Mouse (Mus musculus) MEL (cell line): Measurements from ENCODE around the gene Auts2.

Source experiments
- CTCF ChIP-seq, 3 experiments: IDR thresholded peaks in 2 of 3; conservative IDR thresholded peaks in 1 of 3; 2 replicates each; pipeline ENCODE4 v1.5.1; 2011 to 2012; ENCODE audit warnings: low read length in 3 of 3, low read depth in 2 of 3, mild to moderate bottlenecking in 2 of 3, improper control_type of control experiment in 1 of 3, inconsistent platforms in 1 of 3, mixed read lengths in 1 of 3, moderate library complexity in 1 of 3; ENCODE audit not compliant: control insufficient read depth in 1 of 3, insufficient read depth in 1 of 3, poor library complexity in 1 of 3, severe bottlenecking in 1 of 3
- GABPA ChIP-seq: IDR thresholded peaks from 2 replicates; pipeline ENCODE4 v1.6.1; 2012; ENCODE audit warnings: low read depth, mild to moderate bottlenecking, inconsistent platforms, low read length, improper control_type of control experiment, moderate library complexity
- KAT2A ChIP-seq: conservative IDR thresholded peaks from 2 replicates; pipeline ENCODE4 v1.6.1; 2012; ENCODE audit warnings: low read depth, low read length, improper control_type of control experiment, inconsistent platforms
- POLR2AphosphoS2 ChIP-seq: IDR thresholded peaks from 2 replicates; pipeline ENCODE4 v1.6.1; 2011; ENCODE audit warnings: low read length, improper control_type of control experiment
- POLR2AphosphoS5 ChIP-seq: IDR thresholded peaks from 2 replicates; pipeline ENCODE4 v1.6.1; 2012; ENCODE audit warnings: low read depth, borderline replicate concordance, mild to moderate bottlenecking, inconsistent platforms, low read length, moderate library complexity, mixed read lengths
- SIN3A ChIP-seq: IDR thresholded peaks from 2 replicates; pipeline ENCODE4 v1.6.1; 2012; ENCODE audit warnings: low read length, improper control_type of control experiment, inconsistent platforms
- USF1 ChIP-seq: IDR thresholded peaks from 2 replicates; pipeline ENCODE4 v1.6.1; 2014; ENCODE audit warnings: low read depth, mild to moderate bottlenecking, inconsistent platforms, low read length, improper control_type of control experiment, moderate library complexity
- ZC3H11A ChIP-seq: IDR thresholded peaks from 2 replicates; pipeline ENCODE4 v1.6.1; 2012; ENCODE audit warnings: low read depth, mild to moderate bottlenecking, inconsistent platforms, low read length, improper control_type of control experiment

GRCm38 (mm10) chr5:131680127-131680845, 862.9 kb downstream of the Auts2 start:
- TF ChIP-seq KAT2A (no peak), CTCF (IDR thresholded peaks at IDR 0.05 in 2 of 3, conservative IDR thresholded peaks at IDR 0.05 in 1 of 3; ENCODE audit: control insufficient read depth in 1 of 3, insufficient read depth in 1 of 3, low read depth in 2 of 3, low read length in 3 of 3, poor library complexity in 1 of 3, severe bottlenecking in 1 of 3) (no peak), USF1 (no peak), GABPA (no peak), SIN3A (no peak), POLR2AphosphoS5 (no peak), ZC3H11A (no peak), POLR2AphosphoS2 (no peak)
